Mouse (Mus musculus) colon, adult 2 months (tissue): Measurements from ENCODE around the gene Npff. TPM values are rescaled to one million over a fixed set of nuclear protein-coding genes. Genes with fewer than 3 reads are reported as not detected.

Experiments used
- polyA plus RNA-seq: library from polyadenylated mRNA; depleted of rRNA; stranded (reverse); fragments of >200 nt; gene quantifications from 2 replicates; pipeline ENCODE4 v1.2.3, GENCODE M21; 2012; rRNA removed

Npff gene
- polyA plus RNA-seq: 3.3 and 3.7 TPM in 2 replicates

GRCm38 (mm10) chr15:102524892-102525485 is at the start of gene Npff:
Gene Npff, minus strand, starts transcription at chr15:102524942.

GRCm38 (mm10) chr15:102517976-102518858 is 6.5 kb downstream of the Npff start, which contains the start of gene Tarbp2:
Gene Tarbp2, plus strand, starts transcription at chr15:102518192.

GRCm38 (mm10) chr15:102516728-102517404 is 7.9 kb downstream of the Npff start, which contains the start of gene Map3k12:
Gene Map3k12, minus strand, starts transcription at chr15:102517064.

GRCm38 (mm10) chr15:102503447-102503846 is 21.3 kb downstream of the Npff start, which contains the start of gene Gm10337:
Gene Gm10337, plus strand, starts transcription at chr15:102503722.

Other genes starting within 250 kb of the Npff start
- 79.3 and 113 TPM in 2 replicates for gene Mfsd5, start 245.5 kb downstream of the Npff start, polyA plus RNA-seq
- 6.9 and 7.9 TPM in 2 replicates for gene Espl1, start 228.7 kb downstream of the Npff start, polyA plus RNA-seq
- 37.2 and 55.3 TPM in 2 replicates for gene Pfdn5, start 198.8 kb downstream of the Npff start, polyA plus RNA-seq
- 48.5 and 54.2 TPM in 2 replicates for gene Myg1, start 193.2 kb downstream of the Npff start, polyA plus RNA-seq
- 33.2 and 35.7 TPM in 2 replicates for gene Aaas, start 174.2 kb downstream of the Npff start, polyA plus RNA-seq
- 0.15 and 0.23 TPM in 2 replicates for gene Sp7, start 157.8 kb downstream of the Npff start, polyA plus RNA-seq
- gene Sp1, start 118.8 kb downstream of the Npff start, polyA plus RNA-seq: 14.2 and 15.0 TPM in 2 replicates
- 4.2 and 14.1 TPM in 2 replicates for gene Amhr2, start 79.6 kb downstream of the Npff start, polyA plus RNA-seq
- gene Prr13, start 65.9 kb downstream of the Npff start, polyA plus RNA-seq: 483 and 710 TPM in 2 replicates
- 357 and 368 TPM in 2 replicates for gene Pcbp2, start 54.4 kb downstream of the Npff start, polyA plus RNA-seq
- gene Gm10337, start 21.2 kb downstream of the Npff start, polyA plus RNA-seq: not detected in 2 replicates
- 3.6 and 5.4 TPM in 2 replicates for gene Map3k12, start 7.9 kb downstream of the Npff start, polyA plus RNA-seq
- 72.6 and 84.8 TPM in 2 replicates for gene Tarbp2, start 6.8 kb downstream of the Npff start, polyA plus RNA-seq
- gene Gm28047, start 100.1 kb upstream of the Npff start, polyA plus RNA-seq: 0.14 TPM in 1 of 2 replicates, not detected in the other
- 37.3 and 48.6 TPM in 2 replicates for gene Atf7, start 100.5 kb upstream of the Npff start, polyA plus RNA-seq
- gene Atp5g2, start 147.4 kb upstream of the Npff start, polyA plus RNA-seq: 491 and 570 TPM in 2 replicates
- 26.0 and 26.5 TPM in 2 replicates for gene Calcoco1, start 197.2 kb upstream of the Npff start, polyA plus RNA-seq